20 mouse cellular contexts compared by ENCODE assay signal in the genomic region with DNA sequence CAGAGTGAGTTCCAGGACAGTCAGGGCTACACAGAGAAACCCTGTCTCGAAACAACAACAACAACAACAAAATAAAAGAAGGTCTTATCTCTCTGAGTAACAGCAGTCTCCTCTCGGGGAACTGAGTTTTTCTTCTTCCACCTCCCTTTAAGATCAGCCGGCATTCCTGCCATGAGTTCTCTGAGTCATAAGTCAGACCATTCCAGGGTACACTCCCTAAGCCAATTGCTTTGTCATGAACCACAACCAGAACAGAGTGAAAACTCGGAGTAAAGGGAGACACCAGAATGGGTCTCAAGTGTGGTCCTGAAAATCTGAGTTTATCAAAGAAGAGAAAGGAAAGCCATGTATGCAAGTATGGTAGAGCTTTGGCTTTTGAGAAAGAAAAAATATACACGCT.
"Had no signal": no experiment of that assay in that cellular context is flagged by ENCODE, and none has a peak within 500 bp of the region (broad histone marks: within the 10 kb centered on the region; RNA-seq: fewer than 3 reads in every experiment).

No protein-coding gene starts in this region.

- H3K36me3 ChIP-seq: limb, embryonic 10.5 days; limb, embryonic 13.5 days; liver, embryonic 12.5 days; liver, embryonic 15.5 days; lung, embryonic 15.5 days; neural tube, embryonic 13.5 days had no signal

- H3K4me2 ChIP-seq: limb, embryonic 13.5 days; liver, embryonic 12.5 days; liver, embryonic 15.5 days; lung, embryonic 15.5 days; midbrain, embryonic 11.5 days; neural tube, embryonic 13.5 days had no signal

- H3K27ac ChIP-seq: kidney, postnatal 0 days; layer of hippocampus, adult 2 months; limb, embryonic 10.5 days; limb, embryonic 13.5 days; liver, embryonic 12.5 days; liver, embryonic 15.5 days; lung, embryonic 15.5 days; neural tube, embryonic 13.5 days; stomach, postnatal 0 days had no signal

- ATAC-seq: liver, embryonic 12.5 days had no signal

- H3K9me3 ChIP-seq: limb, embryonic 10.5 days; limb, embryonic 13.5 days; liver, embryonic 12.5 days; liver, embryonic 15.5 days; lung, embryonic 15.5 days; neural tube, embryonic 13.5 days had no signal

- H3K9ac ChIP-seq: limb, embryonic 13.5 days; liver, embryonic 12.5 days; liver, embryonic 15.5 days; lung, embryonic 15.5 days; neural tube, embryonic 13.5 days had no signal

- H3K4me3 ChIP-seq: layer of hippocampus, adult 2 months; limb, embryonic 10.5 days; limb, embryonic 13.5 days; liver, embryonic 12.5 days; liver, embryonic 15.5 days; lung, embryonic 15.5 days; neural tube, embryonic 13.5 days had no signal

- H3K27me3 ChIP-seq: limb, embryonic 13.5 days; liver, embryonic 15.5 days; lung, embryonic 15.5 days; neural tube, embryonic 13.5 days had no signal

- DNase-seq: kidney, adult 2 months; kidney, postnatal 25 days; layer of hippocampus, adult 9-11 months; liver; lung, adult 18-20 months; lung, postnatal 14 days; lung, postnatal 4 days; midbrain, embryonic 14.5 days; thymus, adult 2 months; thymus, postnatal 14 days had no signal
